Mouse (Mus musculus) skeletal muscle tissue, adult 2 months (tissue): ENCODE measurements around the gene Mrgbp.
A peak's percentile ranks its signal among the peaks of the same experiment; 100 is the strongest.

Experiments used
- DNase-seq: peaks from one replicate; pipeline ENCODE4 v3.0.0-alpha.2; 2012; ENCODE audit warnings: low read depth, low spot score

Mrgbp gene

DNA sequence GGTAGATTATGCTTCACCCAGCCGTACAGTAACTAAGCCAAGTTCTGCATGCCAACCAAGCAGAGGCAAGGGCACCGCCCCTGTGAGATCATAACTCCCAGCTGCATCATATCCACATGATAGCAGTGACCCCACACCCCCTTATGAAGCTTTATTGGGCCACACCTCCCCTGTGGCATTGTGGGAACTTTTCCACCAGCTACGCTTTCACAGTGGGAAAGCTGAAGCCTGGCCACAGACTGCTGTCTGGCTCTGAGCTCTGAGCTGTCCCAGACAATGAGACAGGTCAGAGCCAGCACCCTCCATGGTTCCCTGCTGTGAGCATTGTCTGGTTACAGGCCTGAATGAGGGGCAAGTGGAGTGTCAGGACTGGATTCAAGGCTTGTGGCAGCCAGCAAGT is at the start of gene Mrgbp:
Gene Mrgbp, plus strand, starts transcription at position 303 of the 400 bp plus-strand sequence.
- no peak for DNase-seq

DNA sequence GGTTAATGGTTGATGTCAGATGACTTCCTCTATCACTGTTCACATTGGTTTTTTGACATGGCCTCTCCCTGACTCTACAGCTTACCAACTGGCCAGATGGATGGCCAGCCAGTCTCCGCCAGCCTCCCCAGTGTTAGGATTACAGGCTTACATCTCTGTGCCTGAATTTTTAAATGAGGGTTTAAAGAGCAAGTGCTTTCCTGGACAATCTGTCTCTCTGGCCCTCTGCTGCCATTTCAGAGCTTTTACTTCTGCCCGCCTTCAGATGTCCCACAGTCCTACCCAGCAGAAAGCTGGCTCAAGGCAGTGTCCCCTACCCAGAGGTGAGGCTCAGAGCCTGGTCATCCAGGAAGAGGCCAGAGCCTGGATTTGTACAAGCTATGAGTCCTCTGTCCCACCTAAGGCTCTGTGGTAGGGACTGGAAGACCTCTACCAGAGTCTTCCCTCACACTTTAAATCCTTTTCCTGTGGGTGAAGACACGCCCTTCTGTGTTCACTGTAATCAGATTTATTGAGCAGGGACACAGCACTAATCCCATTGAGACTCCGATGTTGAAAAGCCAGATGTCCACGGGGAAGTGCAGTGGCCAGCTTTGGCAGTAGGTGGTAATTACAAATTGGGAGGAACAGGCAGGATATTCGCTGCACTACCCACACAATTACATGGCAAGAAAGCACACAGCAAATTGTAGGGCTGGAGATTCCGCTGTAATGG is 49.3 kb upstream of the Mrgbp start:
- DNase-seq: no peak

DNA sequence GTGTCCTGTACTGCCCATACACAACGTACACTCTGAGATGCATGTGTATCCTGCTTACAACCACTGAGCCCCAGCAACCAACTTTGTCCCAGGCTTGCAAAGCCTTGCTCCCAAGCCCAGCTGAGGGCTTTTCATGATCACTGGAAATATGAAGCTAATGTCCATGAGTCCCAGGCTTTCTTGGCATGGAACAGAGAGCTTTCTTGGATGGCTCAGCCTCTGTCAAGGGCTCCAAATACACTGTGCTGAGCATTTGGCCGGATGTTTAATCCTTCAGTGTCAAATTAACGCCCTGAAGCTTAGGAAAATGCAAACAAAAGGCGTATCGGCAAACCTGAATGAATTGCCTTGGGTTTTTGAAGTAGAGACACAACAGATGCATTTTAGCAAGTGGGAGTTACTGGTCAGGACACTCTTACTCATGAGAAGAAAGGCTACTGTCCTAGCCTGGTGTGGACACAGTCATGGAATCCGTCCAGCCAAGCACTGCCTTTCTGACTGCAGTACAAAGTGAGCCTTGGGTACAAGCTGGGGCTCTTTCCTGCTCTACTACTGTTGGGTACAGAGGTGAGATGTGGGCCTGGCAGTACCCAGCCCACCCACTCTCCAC is 48.6 kb upstream of the Mrgbp start:
- DNase-seq: peak; percentile 9

DNA sequence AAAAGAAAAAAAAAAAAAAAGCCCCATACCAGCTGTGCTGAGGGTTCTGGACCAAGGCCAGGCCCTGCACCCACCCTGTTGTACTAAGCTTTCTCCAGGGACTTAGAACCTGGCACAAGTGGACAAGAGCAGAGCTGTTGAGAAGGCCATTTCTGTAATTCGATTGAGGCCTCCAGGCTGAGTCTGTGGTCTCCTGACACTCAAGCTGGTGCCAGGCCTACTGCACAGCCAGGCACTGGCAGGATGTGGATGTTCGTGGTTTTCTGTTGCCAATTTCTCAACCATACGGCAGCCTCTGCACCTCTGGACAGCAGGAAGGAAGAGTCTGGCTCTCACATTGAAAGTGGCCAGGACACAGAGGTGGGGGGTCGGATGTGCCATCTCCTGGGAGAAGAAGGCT is 47.9 kb upstream of the Mrgbp start:
- DNase-seq: no peak

DNA sequence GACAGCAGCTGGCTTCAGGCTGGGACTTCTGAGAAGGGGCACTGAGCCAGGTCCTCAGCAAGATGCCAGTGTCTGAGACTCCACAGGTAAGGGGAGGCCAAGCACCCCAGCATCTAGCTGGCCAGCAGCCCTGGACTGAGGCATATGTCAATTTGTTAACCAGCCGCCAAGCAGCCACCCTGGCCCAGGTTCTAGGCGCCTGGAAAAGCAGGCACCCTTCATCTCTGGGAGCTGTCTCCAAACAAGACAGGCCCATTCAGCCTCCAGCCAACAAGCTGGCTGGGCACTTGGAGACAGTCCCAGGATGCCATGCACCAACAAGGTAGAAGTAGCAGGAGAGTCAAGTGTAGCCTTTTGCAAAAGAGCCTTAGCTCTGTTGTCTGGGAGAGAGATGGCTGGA is 37.4 kb upstream of the Mrgbp start:
- no peak for DNase-seq

DNA sequence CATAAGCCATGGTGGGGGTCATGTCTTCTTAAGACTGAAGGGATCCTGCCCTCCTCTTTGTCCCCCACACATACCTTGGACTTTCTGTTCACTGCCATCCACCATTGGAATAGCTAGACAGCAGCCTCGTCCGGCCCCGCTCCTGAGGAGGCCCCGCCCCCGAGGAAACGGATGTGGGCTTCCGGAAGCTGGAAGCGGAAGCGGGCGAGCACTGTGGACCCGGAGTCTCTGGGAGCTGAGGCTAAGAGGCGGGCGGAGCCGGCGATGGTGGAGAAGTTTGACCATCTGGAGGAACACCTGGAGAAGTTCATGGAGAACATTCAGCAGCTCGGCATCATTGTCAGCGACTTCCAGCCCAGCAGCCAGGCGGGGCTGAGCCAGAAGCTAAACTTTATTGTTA is 36.1 kb upstream of the Mrgbp start:
- no peak for DNase-seq

DNA sequence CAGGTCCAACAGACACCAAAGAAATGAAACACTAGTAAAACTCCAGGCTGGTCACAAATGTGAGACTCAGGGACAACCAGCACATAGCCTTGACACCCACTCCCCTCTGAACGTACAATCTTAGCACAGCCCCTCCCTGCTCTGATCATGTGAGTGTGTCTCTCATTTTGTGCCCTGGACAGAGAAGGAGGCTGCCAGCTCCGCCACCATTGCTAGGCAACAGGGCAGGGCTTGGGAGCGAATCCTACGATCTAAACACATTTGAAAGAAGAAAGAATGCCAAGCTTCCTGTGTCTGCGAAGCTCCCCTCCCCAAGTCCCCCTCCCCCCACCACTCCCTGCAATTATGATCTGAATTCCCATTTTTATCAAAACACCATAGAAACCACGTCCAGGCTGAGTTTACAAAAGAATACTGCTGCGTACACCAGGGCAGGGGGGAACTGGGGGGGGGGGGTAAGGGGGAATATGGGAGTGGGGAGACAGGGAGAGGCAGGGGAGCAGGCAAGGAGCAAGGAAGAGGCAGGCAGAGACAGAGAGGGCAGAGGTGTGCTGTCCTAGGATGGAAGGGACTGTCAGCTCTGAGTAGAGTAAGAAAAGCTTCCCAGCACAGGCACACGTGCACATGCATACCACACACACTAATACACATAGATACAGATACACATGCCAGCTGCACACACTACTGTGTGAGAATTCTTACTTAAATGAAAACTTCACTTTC is 33.6 kb upstream of the Mrgbp start:
- no peak for DNase-seq

DNA sequence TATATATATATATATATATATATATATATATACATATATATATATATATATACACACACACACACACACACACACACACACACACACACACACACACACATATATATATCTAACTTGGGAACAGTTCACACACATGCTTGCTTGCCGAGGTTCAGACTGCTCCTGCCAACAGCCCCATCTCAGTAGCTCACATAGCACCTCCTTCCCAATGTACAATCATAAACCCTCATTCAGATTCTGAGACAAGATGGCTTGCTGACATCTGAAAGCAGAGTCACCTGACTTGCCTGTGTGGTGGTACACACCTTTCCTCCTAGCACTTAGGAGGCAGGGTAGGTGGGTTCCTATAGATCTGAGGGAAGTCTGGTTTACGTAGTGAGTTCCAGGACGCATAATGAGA is 28.8 kb upstream of the Mrgbp start:
- DNase-seq: no peak

DNA sequence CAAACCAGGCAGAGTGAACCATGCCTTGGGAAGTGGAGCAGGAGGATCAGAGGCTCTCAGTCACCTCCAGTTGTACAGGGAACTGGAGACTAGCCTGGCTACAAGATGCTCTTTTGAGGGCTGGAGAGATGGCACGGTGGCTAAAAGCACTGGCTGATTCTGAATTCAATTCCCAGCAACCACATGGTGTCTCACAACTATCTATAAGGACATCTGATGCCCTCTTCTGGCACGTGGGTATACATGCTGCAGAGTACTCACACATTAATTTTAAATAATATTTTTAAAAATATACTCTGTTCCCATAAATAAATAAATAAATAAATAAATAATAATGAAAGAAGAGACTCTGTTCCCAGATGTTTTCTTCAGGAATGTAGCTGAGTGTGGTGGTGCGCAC is 25.9 kb upstream of the Mrgbp start:
- DNase-seq: no peak

DNA sequence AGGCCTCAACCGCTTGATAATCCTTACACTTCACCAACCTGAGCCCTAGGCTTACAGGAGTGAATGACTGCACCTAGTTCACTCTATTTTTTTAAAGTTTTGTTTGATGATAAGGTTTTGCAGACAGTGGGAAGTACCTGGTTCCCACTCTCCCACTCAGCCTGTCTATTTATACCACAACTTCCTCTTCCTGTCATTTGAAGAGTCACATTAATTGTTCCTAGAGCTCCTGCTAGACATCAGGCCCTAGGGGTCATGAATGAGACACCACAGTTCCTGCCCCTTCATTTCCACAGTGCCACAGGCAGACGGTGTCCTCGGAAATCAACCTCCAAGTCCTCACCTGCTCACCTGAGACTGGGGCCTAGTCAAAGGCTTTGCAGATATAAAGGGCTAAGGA is 24.6 kb upstream of the Mrgbp start:
- no peak for DNase-seq

DNA sequence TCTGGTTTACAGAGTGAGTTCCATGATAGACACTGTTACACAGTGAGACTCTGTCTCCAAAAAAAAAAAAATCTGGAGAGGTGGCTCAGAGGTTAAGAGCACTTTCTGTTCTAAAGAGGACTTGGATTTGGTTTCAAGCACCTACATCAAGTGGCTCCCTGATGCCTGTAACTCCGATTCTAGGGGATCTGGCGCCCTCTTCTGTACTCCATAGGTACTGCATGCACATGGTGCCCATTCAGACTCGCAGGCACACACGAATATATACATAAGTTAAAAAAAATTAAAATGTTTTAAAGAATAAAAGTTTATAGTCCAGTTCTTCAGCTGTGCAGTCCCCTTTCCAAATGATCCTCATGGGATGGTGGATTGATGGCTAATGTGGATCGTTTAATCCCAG is 20.9 kb upstream of the Mrgbp start:
- no peak for DNase-seq

DNA sequence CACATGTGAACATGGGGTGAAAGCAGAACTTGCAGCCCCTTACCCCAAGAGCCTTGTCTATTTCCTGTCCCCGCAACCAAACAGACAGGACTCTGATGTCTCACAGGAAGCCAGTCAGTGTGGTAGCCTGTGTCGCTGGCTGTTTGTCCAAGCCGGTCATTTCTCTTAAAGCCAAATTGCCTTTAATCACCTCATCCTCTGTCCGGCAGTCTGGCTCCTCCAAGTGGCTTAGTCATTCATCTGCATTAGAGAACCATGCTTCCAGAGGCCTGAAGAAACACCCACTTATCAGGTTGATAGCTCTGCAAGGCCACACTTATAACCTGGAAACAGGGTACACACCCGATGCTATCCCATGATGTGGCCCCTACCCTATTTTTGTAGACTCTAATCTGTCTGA is 19.0 kb upstream of the Mrgbp start:
- DNase-seq: no peak

DNA sequence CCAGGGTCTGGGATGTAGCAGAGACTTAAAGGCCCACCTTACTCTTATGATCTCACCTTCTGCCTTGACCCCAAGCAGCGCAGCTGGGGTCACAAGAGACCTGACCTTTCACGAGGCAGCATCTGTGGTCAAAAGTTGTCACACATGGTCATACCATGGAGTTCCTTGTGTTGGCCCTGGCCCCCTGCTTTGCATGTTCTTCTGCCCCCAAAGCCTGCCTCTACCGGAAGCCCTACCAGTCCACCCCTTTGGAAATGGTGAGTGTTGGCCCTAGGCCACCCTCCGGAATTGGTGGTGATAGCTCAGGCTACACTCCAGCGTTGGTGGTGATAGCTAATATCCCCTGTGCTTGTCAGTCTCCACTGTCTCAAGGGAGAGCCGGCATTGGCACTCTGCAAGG is 17.8 kb upstream of the Mrgbp start:
- no peak for DNase-seq

DNA sequence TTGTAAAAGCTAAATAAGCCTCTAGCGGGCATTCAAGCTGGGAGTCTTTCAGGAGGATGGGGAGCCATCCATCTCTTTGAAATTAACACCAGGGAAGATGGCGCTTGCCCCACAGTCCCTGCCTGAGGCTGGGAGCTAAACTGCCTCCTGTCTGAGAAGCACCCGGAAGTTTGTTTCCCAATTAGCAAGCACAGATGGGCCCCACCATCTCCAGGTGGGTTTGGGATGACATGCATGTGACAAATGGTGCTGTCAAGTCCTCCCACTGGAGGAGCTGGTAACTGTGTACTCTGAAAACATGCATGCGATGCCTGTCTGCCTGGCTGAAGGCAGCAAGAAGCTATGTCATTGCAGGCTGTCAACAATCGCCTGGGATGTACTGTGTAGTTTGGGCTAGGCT is 17.3 kb upstream of the Mrgbp start:
- no peak for DNase-seq

DNA sequence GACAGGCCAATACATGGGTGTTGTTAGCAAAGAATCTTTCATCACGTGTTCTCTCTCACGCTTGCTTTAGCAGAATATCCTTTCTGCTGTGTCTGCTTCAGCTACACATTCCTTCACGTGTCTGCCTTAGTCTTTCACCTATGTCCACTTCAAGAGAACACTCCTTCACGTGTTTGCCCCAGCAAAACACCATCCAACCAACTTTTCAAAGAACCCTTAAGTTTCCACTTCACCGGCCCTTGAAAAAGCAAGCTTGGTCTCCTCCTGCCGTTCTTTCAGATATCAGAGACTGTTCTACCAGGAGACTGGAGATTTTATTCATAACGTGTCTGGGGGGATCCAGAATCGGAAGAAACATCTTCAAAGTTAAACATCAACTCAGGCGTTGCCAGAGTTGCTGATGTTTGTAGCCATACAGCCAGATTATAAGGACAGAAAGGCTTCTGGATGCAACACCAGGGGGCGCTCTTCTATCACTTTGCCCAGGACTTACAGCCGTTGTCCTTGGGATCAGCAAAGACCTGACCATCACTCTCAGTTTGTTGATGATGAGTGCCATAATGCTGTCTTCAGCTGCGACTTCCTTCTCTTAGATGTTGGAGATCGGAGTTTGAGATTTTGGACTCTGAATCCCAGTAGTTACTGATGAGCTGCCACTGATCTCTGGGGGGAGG is 14.7 kb upstream of the Mrgbp start:
- DNase-seq: peak; percentile 55

DNA sequence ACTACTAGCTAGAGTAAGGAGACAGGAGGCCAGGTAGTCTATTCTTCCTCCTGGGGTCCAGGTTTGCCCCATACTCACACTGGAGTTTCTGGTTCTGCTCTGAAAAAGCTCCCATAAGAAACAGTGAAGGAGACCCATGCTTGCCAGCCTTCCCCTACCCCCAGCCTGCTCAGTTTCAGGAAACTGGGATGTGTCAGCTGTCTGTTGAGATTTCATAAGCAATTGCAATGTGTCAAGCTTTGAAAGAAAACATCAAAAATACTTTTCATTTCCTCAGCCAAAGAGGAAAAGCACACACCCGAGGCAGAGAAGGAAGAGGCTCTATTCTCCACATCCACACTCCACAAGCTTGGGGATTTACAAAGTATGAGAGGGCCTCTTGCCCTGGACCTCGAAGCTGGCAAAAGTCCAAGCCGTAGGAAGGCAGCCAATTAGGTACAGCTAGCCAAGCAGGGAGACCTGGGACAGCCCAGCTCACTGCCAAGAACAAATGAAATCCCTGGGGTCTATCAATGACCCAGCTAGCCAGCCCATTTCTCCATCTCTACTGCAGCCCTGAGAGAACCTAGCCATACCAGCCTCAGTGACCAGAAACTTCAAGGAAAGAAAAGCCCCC is 12.0 kb upstream of the Mrgbp start:
- DNase-seq: peak; percentile 73

DNA sequence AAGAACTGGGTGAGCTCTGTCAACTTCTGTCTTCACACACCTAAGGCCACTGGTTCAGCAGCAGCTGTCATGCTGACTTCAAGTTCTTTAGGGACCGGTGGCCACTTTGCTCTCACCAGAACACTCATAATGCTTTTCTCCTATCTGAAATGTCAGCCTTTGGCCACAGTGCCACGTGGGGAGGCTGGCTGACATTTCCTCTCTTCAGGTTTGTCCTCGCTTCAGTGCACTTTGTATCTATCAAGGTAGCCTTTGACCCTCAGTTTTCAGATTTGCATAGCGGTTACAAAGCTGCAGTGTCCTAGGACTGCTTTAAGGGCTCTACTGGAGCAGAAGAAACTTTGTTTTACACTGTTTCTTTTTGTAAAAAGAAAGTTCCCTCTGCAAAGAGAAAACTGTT is 4.6 kb upstream of the Mrgbp start:
- DNase-seq: no peak

DNA sequence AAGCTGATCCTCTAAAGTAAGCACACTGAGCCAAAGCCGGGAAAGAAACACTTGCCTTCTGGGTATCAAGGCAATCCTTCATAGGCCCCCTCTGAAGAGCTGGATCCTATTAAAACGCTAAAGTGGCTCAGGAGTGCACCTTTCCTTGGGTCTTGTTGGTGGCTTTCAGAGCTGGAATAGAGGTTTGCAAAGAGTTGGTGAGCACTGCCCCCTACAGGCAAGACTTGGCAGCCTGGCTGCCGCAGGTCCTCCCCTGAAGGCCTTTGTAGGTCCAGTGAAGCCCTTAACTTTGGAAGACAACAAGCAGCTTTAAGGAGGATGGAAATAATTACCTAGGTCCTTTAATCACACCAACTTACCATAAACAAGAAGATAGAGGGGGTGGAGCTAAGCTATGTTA is 2.4 kb upstream of the Mrgbp start:
- DNase-seq: peak; percentile 53

DNA sequence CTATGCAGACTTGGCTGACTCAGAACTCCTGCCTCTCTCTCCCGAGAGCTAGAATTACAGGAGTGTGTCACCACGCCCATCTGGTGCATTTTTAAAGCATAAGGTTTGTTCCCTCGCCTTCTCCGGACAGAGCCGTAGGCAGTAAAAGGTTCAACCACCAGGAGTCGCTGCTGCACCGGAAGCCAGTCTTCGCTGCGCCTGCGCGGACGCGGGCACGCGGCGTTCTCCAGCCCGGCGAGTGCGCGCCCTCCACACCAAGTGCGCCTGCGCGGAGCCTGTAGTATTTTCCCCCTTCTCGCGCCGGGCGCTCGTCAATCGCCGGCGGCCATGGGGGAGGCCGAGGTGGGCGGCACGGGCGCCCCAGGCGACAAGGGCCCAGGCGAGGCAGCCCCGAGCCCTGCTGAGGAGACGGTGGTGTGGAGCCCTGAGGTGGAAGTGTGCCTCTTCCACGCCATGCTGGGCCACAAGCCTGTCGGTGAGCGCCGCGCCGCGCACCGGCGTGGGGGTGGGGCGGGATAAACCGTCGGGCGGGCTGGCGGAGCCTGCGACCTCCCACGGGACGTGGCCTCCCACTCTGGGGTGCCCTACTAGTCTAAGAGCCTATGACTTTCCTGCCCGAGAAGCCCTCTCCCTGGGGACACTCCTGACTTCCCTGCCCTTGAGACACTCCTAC is 1.5 kb downstream of the Mrgbp start:
- peak; percentile 94 for DNase-seq

DNA sequence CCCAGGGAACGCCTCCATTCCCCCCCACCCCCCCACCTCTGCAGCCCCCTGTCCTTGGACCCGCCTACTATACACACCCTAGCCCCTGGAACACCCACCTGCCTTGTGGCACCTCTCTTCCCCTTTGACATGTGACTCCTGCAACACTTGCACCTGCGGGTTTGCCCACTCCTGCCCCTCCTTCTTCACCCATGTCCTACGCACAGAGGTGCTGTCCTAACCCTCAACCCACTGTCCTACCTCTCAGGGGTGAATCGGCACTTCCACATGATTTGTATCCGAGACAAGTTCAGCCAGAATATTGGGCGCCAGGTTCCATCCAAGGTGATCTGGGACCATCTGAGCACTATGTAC is 2.0 kb downstream of the Mrgbp start:
- no peak for DNase-seq

DNA sequence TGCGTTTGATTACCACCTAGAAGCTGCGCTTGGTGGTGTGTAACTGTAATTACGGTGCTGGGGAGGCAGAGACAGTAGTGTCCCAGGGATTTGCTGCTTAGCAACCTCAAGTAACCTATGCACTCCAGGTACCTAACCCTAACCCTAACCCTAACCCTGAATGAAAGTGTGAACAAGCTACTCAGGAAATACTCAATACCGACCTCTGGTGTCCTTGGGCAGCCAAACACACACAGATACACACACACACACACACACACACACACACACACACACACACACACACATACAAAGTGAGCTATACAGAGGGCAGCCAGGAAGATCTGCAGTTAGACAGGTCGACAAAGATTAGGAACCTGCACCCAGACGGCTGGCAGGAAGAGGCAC is 7.6 kb downstream of the Mrgbp start:
- no peak for DNase-seq
